Mouse (Mus musculus) heart, embryonic 14.5 days (tissue): ENCODE data around the gene Abcc8. TPM values are rescaled to one million over a fixed set of nuclear protein-coding genes. Genes with fewer than 3 reads are reported as not detected.

ENCODE experiments used
- ATAC-seq: fragments of 200-750 bp; cut with Nextera tagmentation; 2 replicates; pipeline ENCODE4 v1.8.0; 2017; ENCODE audit warnings: low read depth, moderate TSS enrichment; ENCODE audit not compliant: insufficient number of reproducible peaks, insufficient read depth, low FRiP score
- H3K27ac ChIP-seq, 2 experiments: fragments of 200-500 bp in 1 of 2; fragments of 300-500 bp in 1 of 2; sonication (generic) in 1 of 2; replicated peaks in 1 of 2; 2 replicates each; pipeline ENCODE4 v1.5.1; 2012 to 2014; ENCODE audit warnings: low read depth in 2 of 2, low read length in 2 of 2, control low read depth in 1 of 2, mild to moderate bottlenecking in 1 of 2, mixed read lengths in 1 of 2; ENCODE audit not compliant: control insufficient read depth in 1 of 2, insufficient read depth in 1 of 2
- H3K27me3 ChIP-seq: fragments of 300-500 bp; sonication (generic); 2 replicates; pipeline ENCODE4 v1.6.1; 2014; ENCODE audit warnings: mild to moderate bottlenecking, low read length, control low read depth; ENCODE audit not compliant: control insufficient read depth, insufficient read depth
- H3K36me3 ChIP-seq: fragments of 300-500 bp; sonication (generic); 2 replicates; pipeline ENCODE4 v1.6.1; 2014; ENCODE audit warnings: mild to moderate bottlenecking, control low read depth, low read length, mixed read lengths; ENCODE audit not compliant: control insufficient read depth, insufficient read depth
- H3K4me1 ChIP-seq, 2 experiments: fragments of 200-500 bp in 1 of 2; fragments of 300-500 bp in 1 of 2; sonication (generic) in 1 of 2; 2 replicates each; pipeline ENCODE4 v1.6.1; 2012 to 2014; ENCODE audit warnings: low read length in 2 of 2, control low read depth in 1 of 2, mixed read lengths in 1 of 2; ENCODE audit not compliant: control insufficient read depth in 2 of 2, insufficient read depth in 2 of 2
- H3K4me2 ChIP-seq: fragments of 300-500 bp; sonication (generic); 2 replicates; pipeline ENCODE4 v1.6.1; 2014; ENCODE audit warnings: mild to moderate bottlenecking, low read length
- H3K4me3 ChIP-seq, 2 experiments: fragments of 200-500 bp in 1 of 2; fragments of 300-500 bp in 1 of 2; sonication (generic) in 1 of 2; 2 replicates each; pipeline ENCODE4 v1.5.1; 2012 to 2014; ENCODE audit warnings: low read length in 2 of 2, mild to moderate bottlenecking in 2 of 2, control low read depth in 1 of 2, low read depth in 1 of 2, moderate library complexity in 1 of 2; ENCODE audit not compliant: control insufficient read depth in 1 of 2, insufficient read depth in 1 of 2
- H3K9ac ChIP-seq: fragments of 300-500 bp; sonication (generic); 2 replicates; pipeline ENCODE4 v1.6.1; 2014; ENCODE audit warnings: mild to moderate bottlenecking, low read length
- H3K9me3 ChIP-seq: fragments of 300-500 bp; sonication (generic); 2 replicates; pipeline ENCODE4 v1.6.1; 2016; ENCODE audit warnings: low read length, control low read depth; ENCODE audit not compliant: control insufficient read depth
- WGBS: fragments of 180-500 bp; shearing (Covaris S2); extraction: QIAGEN DNeasy Blood & Tissue Kit; methylation state at CpG from one replicate; pipeline ENCODE4 v1.1.7; 2014; 5-methylcytosine and 5-hydroxymethylcytosine counted together
- polyA plus RNA-seq: library from polyadenylated mRNA; unstranded; fragments of >200 nt; fragmentation: Nextera tagmentation; extraction: Ambion mirVana; gene quantifications from 2 replicates; pipeline ENCODE4 v1.2.1, GENCODE M21; 2014

The Abcc8 gene
- polyA plus RNA-seq, 1 experiment from 2014 or later = 18.8 TPM

DNA sequence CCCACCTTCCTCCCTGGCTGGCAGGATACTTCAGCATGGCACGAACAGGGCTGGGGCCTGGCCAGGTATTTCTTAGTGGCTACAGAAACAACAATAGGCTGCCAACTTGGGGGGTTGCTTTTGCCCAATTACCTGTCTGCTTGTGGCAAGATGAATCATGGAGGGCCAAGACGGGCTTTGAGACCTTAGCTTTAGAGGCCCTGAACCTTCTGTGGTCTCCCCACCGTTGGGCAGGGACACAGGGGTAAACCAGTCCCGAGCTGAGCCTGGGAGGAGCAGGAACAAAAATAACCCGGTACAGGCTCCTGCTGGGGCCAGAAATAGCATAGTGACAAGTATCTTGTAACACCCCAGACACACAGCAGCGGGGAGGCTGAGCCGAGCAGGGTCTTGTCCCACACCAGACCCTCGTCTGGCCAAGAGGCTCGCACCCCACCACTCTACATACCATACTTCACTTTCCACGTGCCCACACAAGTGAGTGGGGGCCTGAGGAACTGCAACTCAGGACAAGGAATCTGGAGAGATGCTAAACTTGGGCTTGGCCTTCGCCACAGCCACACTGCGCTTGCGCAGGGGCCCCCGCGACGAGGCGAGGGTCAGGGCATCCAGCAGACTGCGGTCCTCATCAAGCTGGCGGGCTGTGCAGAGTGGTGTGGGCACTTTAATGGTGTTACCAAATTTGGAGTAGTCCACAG, 81.5 kb downstream of the Abcc8 start:
- H3K4me3 ChIP-seq = peak overlapping the region; percentile 38 to 49
- no peaks in the 10 kb centered on the region for H3K9me3 ChIP-seq
- ATAC-seq = peak; percentile 71
- peaks cover 16 to 35% of the 10 kb centered on the region in 2 experiments for H3K4me1 ChIP-seq
- no peaks in the 10 kb centered on the region for H3K36me3 ChIP-seq
- H3K9ac ChIP-seq = peak overlapping the region; percentile 72
- peak overlapping the region; percentile 68 for H3K4me2 ChIP-seq
- peaks cover 7% of the 10 kb centered on the region; the same call in 1 of the 2 replicates for H3K27me3 ChIP-seq
- H3K27ac ChIP-seq = peak overlapping the region; percentile 97 to 98
- 31% methylated on average over 19 of the region's 19 CpGs for WGBS

DNA sequence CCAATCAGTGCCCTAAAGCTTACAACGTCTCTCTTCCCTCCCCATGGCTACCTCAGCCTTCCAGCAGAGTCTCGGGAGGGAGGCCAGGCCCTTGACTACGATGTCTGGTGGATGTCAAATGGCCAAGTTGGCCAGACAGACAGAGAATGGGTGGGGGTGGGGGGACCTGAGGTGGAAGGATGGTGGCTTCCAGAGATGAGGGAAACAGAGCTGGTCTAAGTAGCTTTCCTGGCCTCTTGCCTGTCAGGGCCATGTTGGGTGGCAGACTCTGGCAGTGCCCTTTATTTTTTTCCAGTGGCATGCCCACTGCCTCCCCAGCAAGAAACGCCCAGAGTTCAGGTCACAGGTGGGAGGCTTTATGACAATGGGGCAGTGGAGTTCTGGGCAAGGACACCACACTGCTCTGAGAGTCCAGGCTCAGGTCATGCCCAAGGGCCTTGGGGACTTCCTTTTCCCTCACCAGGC, 82.5 kb downstream of the Abcc8 start:
- peak overlapping the region; percentile 68 for H3K4me2 ChIP-seq
- 23% methylated on average over 4 of the region's 4 CpGs for WGBS
- H3K27me3 ChIP-seq = peaks cover 7% of the 10 kb centered on the region; the same call in 1 of the 2 replicates
- peaks cover 16 to 35% of the 10 kb centered on the region in 2 experiments for H3K4me1 ChIP-seq
- ATAC-seq = no peak
- H3K9me3 ChIP-seq = no peaks in the 10 kb centered on the region
- H3K36me3 ChIP-seq = no peaks in the 10 kb centered on the region
- H3K9ac ChIP-seq = peak overlapping the region; percentile 72
- H3K4me3 ChIP-seq = peak overlapping the region; percentile 38 to 49
- H3K27ac ChIP-seq = peak overlapping the region; percentile 97 to 98

DNA sequence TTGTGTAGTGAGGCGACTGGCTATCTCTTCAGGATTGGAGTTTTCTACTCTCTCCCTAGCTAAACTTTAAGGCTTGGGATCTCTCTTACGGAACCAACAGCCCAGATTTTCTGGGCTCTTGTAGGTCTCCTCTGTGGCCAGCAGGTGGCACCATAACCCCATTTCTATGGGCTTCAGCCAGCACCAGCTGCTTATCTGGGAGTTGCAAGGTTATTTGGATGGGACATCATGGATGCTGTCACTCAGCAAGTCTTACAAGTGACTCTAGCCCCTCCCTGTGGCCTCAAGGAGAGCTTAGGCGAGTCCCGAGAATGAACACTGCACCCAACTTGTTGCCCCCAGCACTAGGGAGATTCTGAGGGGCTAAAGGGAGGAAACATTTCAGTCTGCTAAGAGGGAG, 83.7 kb downstream of the Abcc8 start:
- Histone ChIP-seq H3K27ac (peak overlapping the region; percentile 1 to 97; a peak in 2 of 4 replicates), H3K9me3 (no peaks in the 10 kb centered on the region), H3K27me3 (peaks cover 7% of the 10 kb centered on the region; the same call in 1 of the 2 replicates), H3K4me3 (peak overlapping the region in 1 of 2 experiments; percentile 5; a peak in 1 of 4 replicates), H3K9ac (peak overlapping the region; percentile 72), H3K4me2 (peak overlapping the region; percentile 68), H3K4me1 (peaks cover 16 to 35% of the 10 kb centered on the region in 2 experiments), H3K36me3 (no peaks in the 10 kb centered on the region)
- ATAC-seq = no peak
- 2% methylated on average over 4 of the region's 4 CpGs for WGBS

DNA sequence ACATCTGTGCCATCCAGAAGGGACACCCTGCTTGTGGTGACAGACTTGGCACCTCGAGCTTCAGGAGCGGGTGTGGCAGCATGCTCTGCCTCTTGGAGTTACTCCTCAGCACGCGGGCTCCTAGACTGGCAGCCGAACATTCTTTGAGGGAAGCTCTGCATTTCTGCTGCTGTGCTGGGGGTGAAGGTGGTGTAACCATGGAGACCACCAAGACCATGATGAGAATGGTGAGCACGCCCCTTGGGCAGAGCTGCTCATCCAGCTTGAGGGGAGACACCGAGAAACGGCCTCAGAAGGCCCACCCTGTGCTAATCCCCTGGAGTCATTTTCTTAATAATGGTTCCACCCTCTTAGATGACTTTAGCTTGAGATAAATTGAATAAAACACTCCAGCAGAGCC, 87.0 kb downstream of the Abcc8 start:
- 59% methylated on average over 8 of the region's 8 CpGs for WGBS
- H3K4me2 ChIP-seq = no peak overlapping the region
- H3K9ac ChIP-seq = no peak overlapping the region
- H3K4me1 ChIP-seq = peaks cover 11 to 17% of the 10 kb centered on the region in 2 experiments
- H3K27me3 ChIP-seq = no peaks in the 10 kb centered on the region
- no peak overlapping the region for H3K27ac ChIP-seq
- no peak overlapping the region for H3K4me3 ChIP-seq
- H3K36me3 ChIP-seq = no peaks in the 10 kb centered on the region
- no peak for ATAC-seq
- peaks cover 6% of the 10 kb centered on the region; the same call in 1 of the 2 replicates for H3K9me3 ChIP-seq

DNA sequence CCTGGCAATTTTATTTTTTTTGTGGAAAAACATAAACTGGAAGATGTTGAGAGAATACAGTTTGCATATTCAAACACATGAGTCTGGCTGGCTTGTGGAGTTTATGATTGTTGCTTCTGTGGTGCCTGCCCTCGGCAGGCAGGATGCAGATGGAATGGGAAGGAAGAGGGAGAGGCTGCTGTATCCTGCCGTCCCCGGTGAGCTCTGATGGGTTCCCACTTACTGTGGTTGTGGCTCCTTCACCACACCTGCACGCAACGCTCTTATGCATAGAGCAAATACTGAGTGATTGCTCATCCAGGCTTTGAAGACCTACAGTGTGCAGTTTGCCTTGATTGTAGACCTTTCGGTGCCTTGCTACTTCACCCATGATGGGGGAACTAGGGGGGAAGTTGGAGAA, 91.6 kb downstream of the Abcc8 start:
- H3K36me3 ChIP-seq = peaks cover 11% of the 10 kb centered on the region; the same call in 1 of the 2 replicates
- peaks cover 9 to 13% of the 10 kb centered on the region in 2 experiments for H3K4me1 ChIP-seq
- no peak overlapping the region for H3K4me3 ChIP-seq
- H3K9me3 ChIP-seq = peaks cover 6% of the 10 kb centered on the region; the same call in 1 of the 2 replicates
- no peak for ATAC-seq
- H3K4me2 ChIP-seq = no peak overlapping the region
- WGBS = 76% methylated on average over 6 of the region's 6 CpGs
- no peak overlapping the region for H3K27ac ChIP-seq
- no peak overlapping the region for H3K9ac ChIP-seq
- H3K27me3 ChIP-seq = no peaks in the 10 kb centered on the region

DNA sequence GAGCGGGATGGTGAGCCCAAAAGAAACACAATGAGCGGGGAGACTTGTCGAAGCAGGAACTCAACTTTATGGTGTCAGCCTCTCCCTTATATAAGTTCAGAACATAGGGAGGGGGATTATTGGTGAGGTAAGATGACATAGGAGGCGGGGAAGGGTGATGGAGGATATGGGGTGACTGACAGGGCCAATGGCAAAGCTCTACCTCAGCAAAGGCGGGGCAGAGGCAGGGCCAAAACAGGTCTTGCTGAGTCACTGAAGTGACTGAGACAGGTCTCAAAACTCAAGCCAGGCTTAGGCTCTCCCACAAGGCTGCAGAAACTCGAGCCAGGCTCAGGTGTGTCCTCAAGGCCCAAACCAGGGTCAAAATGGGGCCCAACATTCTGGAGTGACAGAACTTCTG, 93.5 kb downstream of the Abcc8 start:
- Histone ChIP-seq H3K36me3 (peaks cover 26% of the 10 kb centered on the region), H3K4me2 (no peak overlapping the region), H3K4me3 (no peak overlapping the region), H3K9me3 (peaks cover 6% of the 10 kb centered on the region; the same call in 1 of the 2 replicates), H3K27ac (no peak overlapping the region), H3K27me3 (no peaks in the 10 kb centered on the region), H3K4me1 (peaks cover 16 to 22% of the 10 kb centered on the region in 2 experiments), H3K9ac (no peak overlapping the region)
- WGBS = 85% methylated on average over 6 of the region's 6 CpGs
- ATAC-seq = no peak

DNA sequence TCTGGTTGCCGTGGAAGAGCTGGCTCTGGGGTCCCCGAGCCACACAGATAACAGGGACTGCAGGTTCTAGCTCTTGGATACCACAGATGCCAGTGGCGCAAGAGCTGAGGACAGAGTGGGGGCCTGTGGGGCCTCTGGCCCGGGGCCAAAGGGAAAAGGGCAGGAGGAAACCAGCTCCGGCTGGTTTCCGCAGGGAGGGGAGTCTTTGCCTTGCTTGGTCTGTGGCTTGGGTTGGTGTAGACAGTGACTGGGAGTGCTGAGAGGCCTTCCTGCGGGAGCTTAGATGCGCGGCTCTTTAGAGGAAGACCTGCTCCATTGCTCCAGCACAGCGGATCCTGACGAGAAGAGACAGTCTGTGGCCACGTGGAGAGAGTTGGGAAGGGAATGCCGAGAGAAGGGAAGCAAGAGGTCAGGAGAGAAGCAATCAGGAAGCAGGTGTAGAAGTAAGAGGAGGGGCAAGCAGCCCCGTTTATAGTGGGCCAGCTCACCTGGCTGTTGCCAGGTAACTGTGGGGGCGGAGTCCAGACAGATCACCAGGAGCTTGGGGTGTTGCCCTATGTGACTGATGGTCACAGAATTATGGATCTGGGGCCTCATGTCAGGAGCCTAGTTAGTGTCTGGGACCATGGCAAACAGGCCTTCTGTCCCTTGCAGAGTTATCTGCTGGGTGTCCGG, 94.9 kb downstream of the Abcc8 start:
- H3K27ac ChIP-seq = peak overlapping the region in 1 of 2 experiments; percentile 14; a peak in 1 of 4 replicates
- peak overlapping the region; percentile 13; the same call in 1 of the 2 replicates for H3K4me2 ChIP-seq
- no peak for ATAC-seq
- no peak overlapping the region for H3K9ac ChIP-seq
- WGBS = 35% methylated on average over 16 of the region's 16 CpGs
- H3K36me3 ChIP-seq = peaks cover 40% of the 10 kb centered on the region
- peaks cover 6% of the 10 kb centered on the region; the same call in 1 of the 2 replicates for H3K9me3 ChIP-seq
- no peak overlapping the region for H3K4me3 ChIP-seq
- H3K27me3 ChIP-seq = no peaks in the 10 kb centered on the region
- H3K4me1 ChIP-seq = peaks cover 16 to 22% of the 10 kb centered on the region in 2 experiments
